27 mouse cellular contexts compared by ENCODE assay signal in genomic region chr12:17069161-17069560, GRCm38 (mm10). TPM values are rescaled to one million over a fixed set of nuclear protein-coding genes. Genes with fewer than 3 reads are reported as not detected.
"Had no signal": no experiment of that assay in that cellular context is flagged by ENCODE, and none has a peak within 500 bp of the region (broad histone marks: within the 10 kb centered on the region; RNA-seq: fewer than 3 reads in every experiment).

No protein-coding gene starts in this region.

- H3K9me3 ChIP-seq: heart, embryonic 10.5 days; heart, embryonic 12.5 days; hindbrain, embryonic 10.5 days; hindbrain, embryonic 12.5 days; intestine, embryonic 15.5 days; limb, embryonic 10.5 days; limb, embryonic 12.5 days; liver, embryonic 13.5 days; liver, embryonic 15.5 days had no signal

- H3K27ac ChIP-seq: gastrocnemius, adult 2 months; heart, embryonic 10.5 days; hindbrain, embryonic 10.5 days; hindbrain, embryonic 12.5 days; hindbrain, embryonic 14.5 days; intestine, embryonic 15.5 days; limb, embryonic 10.5 days; limb, embryonic 12.5 days; liver, embryonic 13.5 days; liver, embryonic 15.5 days had no signal

- H3K4me2 ChIP-seq: heart, embryonic 12.5 days; hindbrain, embryonic 12.5 days; hindbrain, embryonic 14.5 days; intestine, embryonic 15.5 days; limb, embryonic 12.5 days; liver, embryonic 11.5 days; liver, embryonic 13.5 days; liver, embryonic 15.5 days had no signal

- H3K4me1 ChIP-seq: intestine, embryonic 15.5 days; limb, embryonic 10.5 days; limb, embryonic 12.5 days; liver, embryonic 13.5 days; liver, embryonic 15.5 days had no signal

- DNase-seq: gastrocnemius, adult 2 months; gastrocnemius, postnatal 10 days; gastrocnemius, postnatal 25 days; heart, postnatal 10 days; heart, postnatal 4 days; kidney, adult 18-20 months; kidney, adult 8-10 months; kidney, postnatal 25 days; kidney, postnatal 4 days; liver; liver, embryonic 13.5 days; liver, postnatal 0 days; lung, adult 2 months had no signal

- H3K4me3 ChIP-seq: gastrocnemius, adult 2 months; heart, embryonic 10.5 days; heart, embryonic 12.5 days; hindbrain, embryonic 10.5 days; hindbrain, embryonic 12.5 days; intestine, embryonic 15.5 days; limb, embryonic 10.5 days; limb, embryonic 12.5 days; liver, embryonic 13.5 days; liver, embryonic 15.5 days had no signal

- H3K27me3 ChIP-seq: heart, embryonic 12.5 days; hindbrain, embryonic 12.5 days; intestine, embryonic 15.5 days; limb, embryonic 12.5 days; liver, embryonic 13.5 days; liver, embryonic 15.5 days had no signal

- ATAC-seq: inflammation-experienced regulatory T-cells, adult 6 months; intestine, embryonic 15.5 days; intestine, postnatal 0 days; liver, postnatal 0 days had no signal

- H3K9ac ChIP-seq: heart, embryonic 12.5 days; hindbrain, embryonic 12.5 days; hindbrain, embryonic 14.5 days; intestine, embryonic 15.5 days; limb, embryonic 12.5 days; liver, embryonic 13.5 days; liver, embryonic 15.5 days; liver, postnatal 0 days had no signal

- H3K36me3 ChIP-seq: heart, embryonic 10.5 days; heart, embryonic 12.5 days; hindbrain, embryonic 10.5 days; hindbrain, embryonic 12.5 days; intestine, embryonic 15.5 days; limb, embryonic 10.5 days; limb, embryonic 12.5 days; liver, embryonic 13.5 days; liver, embryonic 15.5 days had no signal

RNA-seq across cellular contexts. Expression of gene 2410004P03Rik, which starts 57.6 kb away (rescaled TPM):
- total RNA-seq: gastrocnemius, adult 2 months; gastrocnemius, postnatal 10 days; gastrocnemius, postnatal 25 days; heart, adult 8-10 months had no signal
- polyA plus RNA-seq: heart, embryonic 14.5 days; liver, embryonic 15.5 days had no signal
